Mouse (Mus musculus) neural tube, embryonic 15.5 days (tissue): Measurements from ENCODE around the gene Ctps. TPM values are rescaled to one million over a fixed set of nuclear protein-coding genes. Genes with fewer than 3 reads are reported as not detected.

Experiments
- ATAC-seq: fragments of 200-750 bp; cut with Nextera tagmentation; 2 replicates; pipeline ENCODE4 v1.8.0; 2017; ENCODE audit warnings: mild to moderate bottlenecking, moderate TSS enrichment, moderate library complexity; ENCODE audit not compliant: low FRiP score
- H3K27ac ChIP-seq: fragments of 300-500 bp; sonication (generic); replicated peaks from 2 replicates; pipeline ENCODE4 v1.5.1; 2015; ENCODE audit warnings: mild to moderate bottlenecking, inconsistent platforms
- H3K27me3 ChIP-seq: fragments of 300-500 bp; sonication (generic); replicated peaks from 2 replicates; pipeline ENCODE4 v1.6.1; 2015; ENCODE audit warnings: inconsistent platforms
- H3K36me3 ChIP-seq: fragments of 300-500 bp; sonication (generic); 2 replicates; pipeline ENCODE4 v1.6.1; 2015; ENCODE audit warnings: inconsistent platforms
- H3K4me1 ChIP-seq: fragments of 300-500 bp; sonication (generic); 2 replicates; pipeline ENCODE4 v1.6.1; 2015; ENCODE audit warnings: inconsistent platforms
- H3K4me2 ChIP-seq: fragments of 300-500 bp; sonication (generic); 2 replicates; pipeline ENCODE4 v1.6.1; 2015; ENCODE audit warnings: inconsistent platforms, mild to moderate bottlenecking, moderate library complexity
- H3K4me3 ChIP-seq: fragments of 300-500 bp; sonication (generic); replicated peaks from 2 replicates; pipeline ENCODE4 v1.5.1; 2015; ENCODE audit warnings: mild to moderate bottlenecking, inconsistent platforms
- H3K9ac ChIP-seq: fragments of 300-500 bp; sonication (generic); replicated peaks from 2 replicates; pipeline ENCODE4 v1.6.1; 2015; ENCODE audit warnings: mild to moderate bottlenecking, inconsistent platforms
- H3K9me3 ChIP-seq: fragments of 300-500 bp; sonication (generic); replicated peaks from 2 replicates; pipeline ENCODE4 v1.6.1; 2016; ENCODE audit warnings: inconsistent platforms
- WGBS: fragments of 180-500 bp; shearing (Covaris S2); methylation state at CpG from one replicate; pipeline ENCODE4 v1.1.7; 2015; ENCODE audit warnings: mixed read lengths; 5-methylcytosine and 5-hydroxymethylcytosine counted together
- polyA plus RNA-seq: library from polyadenylated mRNA; unstranded; fragments of >200 nt; fragmentation: Nextera tagmentation; extraction: Ambion mirVana; gene quantifications from 2 replicates; pipeline ENCODE4 v1.2.1, GENCODE M21; 2015

Gene Ctps
- polyA plus RNA-seq, 1 experiment from 2014 or later, result 80.2 TPM

GRCm38 (mm10) chr4:120569025-120569424 is 1.1 kb downstream of the Ctps start:
- H3K36me3 ChIP-seq, result peaks cover 12% of the 10 kb centered on the region
- no peak for ATAC-seq
- peak overlapping the region; percentile 86 for H3K9ac ChIP-seq
- no peaks in the 10 kb centered on the region for H3K27me3 ChIP-seq
- peak overlapping the region; percentile 97 for H3K27ac ChIP-seq
- peak overlapping the region; percentile 75 for H3K4me2 ChIP-seq
- H3K4me3 ChIP-seq, result peak overlapping the region; percentile 69
- H3K9me3 ChIP-seq, result no peaks in the 10 kb centered on the region
- 3% methylated on average over 4 of the region's 4 CpGs for WGBS
- H3K4me1 ChIP-seq, result peaks cover 28% of the 10 kb centered on the region

GRCm38 (mm10) chr4:120568005-120568404 is 2.1 kb downstream of the Ctps start:
- H3K4me1 ChIP-seq, result peaks cover 28% of the 10 kb centered on the region
- H3K4me3 ChIP-seq, result no peak overlapping the region
- peak overlapping the region; percentile 75 for H3K4me2 ChIP-seq
- no peak for ATAC-seq
- H3K36me3 ChIP-seq, result peaks cover 16% of the 10 kb centered on the region
- H3K9ac ChIP-seq, result no peak overlapping the region
- H3K27me3 ChIP-seq, result no peaks in the 10 kb centered on the region
- no peaks in the 10 kb centered on the region for H3K9me3 ChIP-seq
- H3K27ac ChIP-seq, result no peak overlapping the region
- WGBS, result 45% methylated on average over 5 of the region's 5 CpGs

DNA sequence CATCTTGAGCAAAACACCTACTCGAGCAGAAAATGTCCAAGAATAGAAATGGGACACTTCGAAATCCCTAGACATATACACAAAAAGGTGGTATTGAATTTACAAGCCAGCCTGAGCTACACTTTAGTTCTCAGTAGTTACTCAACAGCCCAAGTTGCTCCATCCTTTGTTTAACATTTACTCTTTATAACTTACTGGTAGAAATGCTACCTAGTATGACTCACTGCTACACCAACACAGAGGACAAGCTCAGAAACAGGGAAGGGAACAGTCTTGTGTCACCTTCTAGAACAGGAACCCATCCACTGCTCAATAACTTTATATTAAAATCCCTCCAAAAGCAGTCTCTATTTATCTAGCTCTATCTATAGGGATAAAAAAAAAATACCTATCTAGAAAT is 4.3 kb downstream of the Ctps start:
- WGBS, result 71% methylated on average over 2 of the region's 2 CpGs
- Histone ChIP-seq H3K27ac (no peak overlapping the region), H3K36me3 (peaks cover 27% of the 10 kb centered on the region), H3K27me3 (no peaks in the 10 kb centered on the region), H3K9me3 (no peaks in the 10 kb centered on the region), H3K4me1 (peaks cover 20% of the 10 kb centered on the region), H3K9ac (no peak overlapping the region), H3K4me2 (no peak overlapping the region), H3K4me3 (no peak overlapping the region)
- no peak for ATAC-seq

- Histone ChIP-seq H3K4me3 (no peak overlapping the region), H3K4me1 (no peaks in the 10 kb centered on the region), H3K36me3 (peaks cover 73% of the 10 kb centered on the region), H3K9me3 (no peaks in the 10 kb centered on the region), H3K27ac (no peak overlapping the region), H3K27me3 (no peaks in the 10 kb centered on the region), H3K9ac (no peak overlapping the region), H3K4me2 (no peak overlapping the region)
- no peak for ATAC-seq
- WGBS, result 94% methylated on average over 6 of the region's 6 CpGs
These were observed 13.5 kb downstream of the Ctps start for GRCm38 (mm10) chr4:120556592-120556991.

DNA sequence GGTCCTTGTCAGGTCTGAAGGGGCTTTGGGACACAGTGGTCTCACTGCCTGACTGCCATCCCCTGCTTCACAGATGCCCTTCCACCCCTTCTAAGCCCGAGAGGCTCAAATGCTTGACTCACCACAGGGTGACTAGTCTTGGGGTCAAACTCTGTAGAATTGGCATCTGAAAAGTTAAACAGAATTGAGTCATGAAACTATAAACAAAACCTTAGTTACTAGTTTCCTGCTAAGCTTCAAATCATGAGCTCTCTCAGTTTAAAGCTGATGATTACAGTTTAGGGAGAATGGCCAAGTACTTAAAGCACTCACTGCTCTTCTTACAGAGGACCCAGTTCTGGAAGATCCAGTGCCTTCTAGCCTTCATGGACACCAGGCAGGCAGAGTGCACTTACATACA is 25.2 kb downstream of the Ctps start:
- 94% methylated on average over 1 of the region's 1 CpGs for WGBS
- H3K36me3 ChIP-seq, result peaks cover 86% of the 10 kb centered on the region
- no peak overlapping the region for H3K9ac ChIP-seq
- H3K4me2 ChIP-seq, result no peak overlapping the region
- no peaks in the 10 kb centered on the region for H3K4me1 ChIP-seq
- no peak overlapping the region for H3K4me3 ChIP-seq
- no peaks in the 10 kb centered on the region for H3K27me3 ChIP-seq
- H3K9me3 ChIP-seq, result no peaks in the 10 kb centered on the region
- no peak overlapping the region for H3K27ac ChIP-seq
- no peak for ATAC-seq

DNA sequence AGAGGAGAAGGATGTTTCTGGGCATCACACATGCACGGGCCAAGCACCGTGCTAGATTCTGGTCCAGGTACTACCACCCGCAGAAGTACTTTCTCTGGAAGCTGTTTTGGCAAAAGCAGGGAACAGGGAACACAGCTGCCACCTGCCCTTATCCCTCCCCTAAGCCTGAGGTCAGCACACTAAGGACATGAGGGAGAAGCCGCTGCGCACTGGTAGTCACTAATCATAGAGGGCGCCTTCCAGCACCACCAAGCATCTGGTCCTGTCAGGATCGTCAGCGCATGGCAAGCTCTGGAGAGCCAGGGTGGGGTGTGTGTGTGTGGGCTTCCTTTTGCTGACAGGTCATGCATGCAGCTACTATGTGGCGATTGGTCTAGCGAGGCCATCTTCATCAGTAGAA is 31.4 kb downstream of the Ctps start:
- Histone ChIP-seq H3K9me3 (no peaks in the 10 kb centered on the region), H3K9ac (no peak overlapping the region)
- no peak for ATAC-seq

DNA sequence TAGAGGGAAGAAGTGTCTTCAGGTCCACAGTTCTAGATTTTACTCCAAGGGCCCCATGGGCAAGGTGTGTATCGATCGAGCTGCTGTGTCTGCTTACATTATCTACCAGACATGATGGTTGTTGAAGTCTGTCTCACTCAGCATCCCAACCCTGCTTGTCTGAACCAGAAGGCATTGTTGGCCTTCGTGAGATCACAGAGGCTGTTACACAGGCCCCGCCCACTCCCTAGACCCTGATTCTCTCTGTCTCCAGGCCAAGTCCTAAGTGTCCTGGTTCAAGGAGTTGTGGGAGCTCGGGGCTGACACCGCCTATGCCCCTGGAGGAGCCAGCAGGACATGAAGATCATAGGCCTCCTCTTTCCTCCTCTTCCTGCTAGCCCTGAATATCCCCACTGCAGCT is 38.1 kb downstream of the Ctps start, which contains the start of gene Slfnl1:
Gene Slfnl1, plus strand, starts transcription at position 246 of the 400 bp plus-strand sequence.
- H3K9me3 ChIP-seq, result no peaks in the 10 kb centered on the region
- H3K4me1 ChIP-seq, result no peaks in the 10 kb centered on the region
- H3K27me3 ChIP-seq, result no peaks in the 10 kb centered on the region
- no peak within 1 kb of the TSS for H3K4me2 ChIP-seq
- no peak for ATAC-seq
- H3K27ac ChIP-seq, result no peak within 1 kb of the TSS
- no peak within 1 kb of the TSS for H3K9ac ChIP-seq
- WGBS, result 91% methylated on average over 6 of the region's 6 CpGs
- no peak within 1 kb of the TSS for H3K4me3 ChIP-seq
- peaks cover 51% of the 10 kb centered on the region for H3K36me3 ChIP-seq

More for the DNA sequence above, 31.4 kb downstream of the Ctps start:
- no peak overlapping the region for H3K4me2 ChIP-seq
- 92% methylated on average over 10 of the region's 10 CpGs for WGBS
- no peak overlapping the region for H3K27ac ChIP-seq
- no peaks in the 10 kb centered on the region for H3K4me1 ChIP-seq
- H3K4me3 ChIP-seq, result no peak overlapping the region
- H3K27me3 ChIP-seq, result no peaks in the 10 kb centered on the region
- peaks cover 59% of the 10 kb centered on the region for H3K36me3 ChIP-seq

DNA sequence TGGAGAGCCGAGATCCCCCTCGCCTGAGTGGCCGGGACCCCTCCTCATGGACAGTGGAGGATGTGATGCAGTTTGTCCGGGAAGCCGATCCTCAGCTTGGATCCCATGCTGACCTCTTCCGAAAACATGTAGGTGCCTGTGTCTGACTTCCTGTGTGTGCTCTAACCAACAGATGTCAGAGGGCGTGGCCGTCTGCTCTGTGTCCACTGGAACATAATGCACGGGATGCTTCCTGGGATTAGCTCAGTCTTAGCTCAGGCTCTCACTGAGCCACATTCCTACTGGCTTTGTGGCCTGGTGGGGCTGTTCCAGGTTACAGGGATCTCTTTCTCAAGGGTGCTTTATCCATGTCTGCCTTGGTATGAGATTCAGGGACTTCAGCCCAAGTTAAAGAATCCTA is 41.9 kb downstream of the Ctps start:
- WGBS, result 92% methylated on average over 9 of the region's 9 CpGs
- Histone ChIP-seq H3K9ac (no peak overlapping the region), H3K4me3 (no peak overlapping the region), H3K27me3 (no peaks in the 10 kb centered on the region), H3K9me3 (no peaks in the 10 kb centered on the region), H3K27ac (no peak overlapping the region), H3K4me1 (no peaks in the 10 kb centered on the region), H3K4me2 (no peak overlapping the region), H3K36me3 (peaks cover 83% of the 10 kb centered on the region)
- no peak for ATAC-seq

DNA sequence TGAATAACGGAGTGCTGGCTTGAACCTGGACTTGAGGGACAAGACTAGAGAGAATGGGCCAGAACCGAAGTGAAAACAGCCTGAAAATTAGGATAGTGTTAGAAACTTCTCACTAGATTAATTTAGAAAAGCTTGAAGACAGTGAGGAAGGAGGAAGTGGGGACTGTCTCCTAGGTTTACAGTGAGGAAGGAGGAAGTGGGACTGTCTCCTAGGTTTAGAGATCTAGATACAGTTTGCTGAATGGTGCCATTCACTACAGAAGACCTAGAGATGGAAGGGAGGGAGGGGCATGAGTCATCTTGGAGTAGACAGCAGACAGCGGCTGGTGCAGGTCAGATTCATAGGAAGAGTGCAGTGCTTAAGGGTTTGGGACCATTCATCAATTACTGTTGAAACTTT is 47.0 kb downstream of the Ctps start:
- H3K36me3 ChIP-seq, result peaks cover 76% of the 10 kb centered on the region
- WGBS, result 94% methylated on average over 3 of the region's 3 CpGs

DNA sequence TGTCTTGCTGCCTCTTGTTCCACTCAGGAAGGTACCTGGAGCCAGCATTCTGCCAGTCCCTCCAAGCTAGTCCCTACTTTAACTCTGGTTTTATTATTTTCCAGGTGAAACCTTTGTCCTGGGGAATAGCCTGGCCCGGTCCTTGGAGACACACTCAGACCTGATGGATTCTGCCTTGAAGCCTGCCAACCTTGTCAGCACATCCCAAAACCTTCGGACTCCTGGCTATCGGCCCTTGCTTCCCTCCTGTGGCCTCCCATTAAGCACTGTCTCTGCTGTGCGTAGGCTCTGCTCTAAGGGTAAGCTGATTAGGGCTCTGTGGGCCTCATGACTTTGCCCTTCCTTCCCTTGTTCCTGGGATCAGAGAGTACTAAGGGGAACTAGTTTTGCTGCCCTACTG is 47.7 kb downstream of the Ctps start:
- no peak overlapping the region for H3K9ac ChIP-seq
- H3K9me3 ChIP-seq, result no peaks in the 10 kb centered on the region
- 91% methylated on average over 4 of the region's 4 CpGs for WGBS
- H3K27ac ChIP-seq, result no peak overlapping the region
- H3K27me3 ChIP-seq, result no peaks in the 10 kb centered on the region
- no peaks in the 10 kb centered on the region for H3K4me1 ChIP-seq
- no peak overlapping the region for H3K4me2 ChIP-seq
- peaks cover 77% of the 10 kb centered on the region for H3K36me3 ChIP-seq
- no peak overlapping the region for H3K4me3 ChIP-seq
- no peak for ATAC-seq

More for the DNA sequence above, 47.0 kb downstream of the Ctps start:
- no peaks in the 10 kb centered on the region for H3K9me3 ChIP-seq
- H3K4me2 ChIP-seq, result no peak overlapping the region
- H3K4me3 ChIP-seq, result no peak overlapping the region
- H3K27ac ChIP-seq, result no peak overlapping the region
- no peaks in the 10 kb centered on the region for H3K4me1 ChIP-seq
- H3K9ac ChIP-seq, result no peak overlapping the region
- no peak for ATAC-seq
- H3K27me3 ChIP-seq, result no peaks in the 10 kb centered on the region

DNA sequence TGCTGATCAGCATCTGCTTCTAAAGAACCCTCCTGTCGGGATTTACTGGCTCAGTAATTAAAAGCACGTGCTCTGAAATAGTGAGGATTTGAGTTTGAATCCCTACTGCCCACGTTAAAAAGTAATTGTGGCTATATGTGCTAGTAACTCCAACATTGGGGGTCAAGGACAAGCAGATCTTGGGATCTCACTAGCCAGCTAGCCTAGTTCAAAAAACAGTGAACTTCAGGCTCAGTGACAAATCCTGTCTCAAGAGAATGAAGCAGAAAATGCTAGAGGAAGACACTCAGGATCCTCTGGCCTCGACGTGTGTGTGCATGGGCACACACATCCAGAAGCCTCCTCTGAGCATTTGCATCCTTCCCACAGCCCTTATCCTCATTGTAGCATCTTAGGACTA is 48.3 kb downstream of the Ctps start:
- H3K27ac ChIP-seq, result no peak overlapping the region
- WGBS, result 80% methylated on average over 5 of the region's 5 CpGs
- no peaks in the 10 kb centered on the region for H3K9me3 ChIP-seq
- no peak overlapping the region for H3K4me3 ChIP-seq
- H3K9ac ChIP-seq, result no peak overlapping the region
- no peak overlapping the region for H3K4me2 ChIP-seq
- peaks cover 81% of the 10 kb centered on the region for H3K36me3 ChIP-seq
- no peaks in the 10 kb centered on the region for H3K27me3 ChIP-seq
- ATAC-seq, result no peak
- no peaks in the 10 kb centered on the region for H3K4me1 ChIP-seq

GRCm38 (mm10) chr4:120517335-120517734 is 52.7 kb downstream of the Ctps start:
- H3K9me3 ChIP-seq, result no peaks in the 10 kb centered on the region
- ATAC-seq, result no peak
- H3K9ac ChIP-seq, result no peak overlapping the region
- H3K36me3 ChIP-seq, result peaks cover 63% of the 10 kb centered on the region
- no peaks in the 10 kb centered on the region for H3K4me1 ChIP-seq
- H3K4me3 ChIP-seq, result no peak overlapping the region
- no peaks in the 10 kb centered on the region for H3K27me3 ChIP-seq
- WGBS, result 88% methylated on average over 4 of the region's 4 CpGs
- H3K4me2 ChIP-seq, result no peak overlapping the region
- no peak overlapping the region for H3K27ac ChIP-seq

GRCm38 (mm10) chr4:120516907-120517306 is 53.2 kb downstream of the Ctps start:
- Histone ChIP-seq H3K27me3 (no peaks in the 10 kb centered on the region), H3K9me3 (no peaks in the 10 kb centered on the region), H3K36me3 (peaks cover 59% of the 10 kb centered on the region), H3K27ac (no peak overlapping the region), H3K4me1 (no peaks in the 10 kb centered on the region), H3K4me2 (no peak overlapping the region), H3K9ac (no peak overlapping the region), H3K4me3 (no peak overlapping the region)
- no peak for ATAC-seq
- WGBS, result 92% methylated on average over 7 of the region's 7 CpGs
